In the genomic region with DNA sequence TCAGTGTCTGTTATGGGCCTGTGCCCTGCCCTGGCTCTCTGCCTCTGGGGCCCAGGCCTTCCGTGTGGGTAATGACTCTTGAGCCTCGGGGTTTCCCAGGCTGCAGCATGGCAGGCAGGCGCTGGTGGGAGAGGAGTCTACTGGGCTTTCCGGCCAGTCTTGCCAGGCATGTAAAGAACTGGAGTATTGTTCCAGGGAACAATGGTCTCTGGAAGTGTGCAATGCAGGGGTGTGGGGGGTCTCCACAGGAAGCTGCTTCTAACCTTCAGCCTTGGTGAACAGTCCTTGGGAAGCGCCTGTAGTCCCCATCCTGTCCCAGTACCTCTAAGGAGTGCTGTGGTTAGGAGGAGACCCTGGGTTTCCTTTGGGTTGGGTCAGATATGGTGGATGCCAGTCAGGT, we compare ENCODE assay signal across 8 mouse cellular contexts. TPM values are rescaled to one million over a fixed set of nuclear protein-coding genes. Genes with fewer than 3 reads are reported as not detected.
DNase-seq lines count a peak whose midpoint lies in the region; ATAC-seq lines count a peak whose summit lies in the region.

No protein-coding gene starts in this region.

- intact Hi-C loops in left cerebral cortex, postnatal 14 days (cut with DNase I), result loop anchor here (5.0 kb wide), 1 partner anchor 305 kb away; no protein-coding TSS in a partner anchor

- no peaks in the 10 kb centered on the region for H3K36me3 ChIP-seq in embryonic facial prominence, embryonic 12.5 days
- H3K36me3 ChIP-seq in hindbrain, embryonic 12.5 days, result no peaks in the 10 kb centered on the region

- H3K4me1 ChIP-seq in embryonic facial prominence, embryonic 12.5 days, result peaks cover 62% of the 10 kb centered on the region
- peaks cover 83% of the 10 kb centered on the region for H3K4me1 ChIP-seq in hindbrain, embryonic 12.5 days

- peak overlapping the region; percentile 92 for H3K4me2 ChIP-seq in embryonic facial prominence, embryonic 12.5 days (replicated peaks)
- H3K4me2 ChIP-seq in hindbrain, embryonic 12.5 days (replicated peaks), result peak overlapping the region; percentile 95

- peak overlapping the region; percentile 77 for H3K9ac ChIP-seq in embryonic facial prominence, embryonic 12.5 days
- peak overlapping the region; percentile 60 for H3K9ac ChIP-seq in hindbrain, embryonic 12.5 days

- peak overlapping the region; percentile 66 for H3K27ac ChIP-seq in embryonic facial prominence, embryonic 12.5 days
- H3K27ac ChIP-seq in hindbrain, embryonic 12.5 days, result no peak overlapping the region

- WGBS in embryonic facial prominence, embryonic 12.5 days, result 19% methylated on average over 5 of the region's 5 CpGs
- 27% methylated on average over 5 of the region's 5 CpGs for WGBS in hindbrain, embryonic 12.5 days

- peaks cover 28% of the 10 kb centered on the region for H3K27me3 ChIP-seq in embryonic facial prominence, embryonic 12.5 days
- H3K27me3 ChIP-seq in hindbrain, embryonic 12.5 days, result peaks cover 70% of the 10 kb centered on the region

- peak overlapping the region; percentile 50 for H3K4me3 ChIP-seq in embryonic facial prominence, embryonic 12.5 days
- peak overlapping the region; percentile 56 for H3K4me3 ChIP-seq in hindbrain, embryonic 12.5 days

- DNase-seq in embryo, embryonic 10.5 days (ENCODE audit: low spot score), result peak; percentile 24
- no peak for DNase-seq in embryo, embryonic 9.5 days (ENCODE audit: extremely low spot score)
- peak; percentile 53 to 68 for DNase-seq in lung, postnatal 4 days
- DNase-seq in left cerebral cortex, postnatal 14 days (ENCODE audit: low spot score in 2 of 2), result no peak
- DNase-seq in layer of hippocampus, adult 9-10 months (ENCODE audit: low spot score), result no peak

- H3K9me3 ChIP-seq in embryonic facial prominence, embryonic 12.5 days, result no peaks in the 10 kb centered on the region
- no peaks in the 10 kb centered on the region for H3K9me3 ChIP-seq in hindbrain, embryonic 12.5 days (replicated peaks)

- ATAC-seq in embryonic facial prominence, embryonic 12.5 days (ENCODE audit: insufficient number of reproducible peaks, insufficient read depth, low FRiP score, low TSS enrichment), result no peak
- ATAC-seq in hindbrain, embryonic 12.5 days (ENCODE audit: low FRiP score), result no peak
- no peak for ATAC-seq in frontal cortex, adult (ENCODE audit: low TSS enrichment)

RNA-seq across cellular contexts. Expression of a gene that starts 1.4 kb away (rescaled TPM):
- 5.0 and 5.6 TPM in 2 replicates for polyA plus RNA-seq in embryonic facial prominence, embryonic 12.5 days (2016; fragmentation: Nextera tagmentation; extraction: Ambion mirVana)
- polyA plus RNA-seq in hindbrain, embryonic 12.5 days (2016; fragmentation: Nextera tagmentation; extraction: Ambion mirVana), result 5.0 and 5.1 TPM in 2 replicates
- 1 to 10 TPM; 5.8 to 8.1 TPM for total RNA-seq in left cerebral cortex, postnatal 14 days (2021)

RNA-seq across cellular contexts. Expression of a gene that starts 40.9 kb away (rescaled TPM):
- polyA plus RNA-seq in embryonic facial prominence, embryonic 12.5 days (2016; fragmentation: Nextera tagmentation; extraction: Ambion mirVana), result 1.3 and 1.5 TPM in 2 replicates
- 0.66 and 1.2 TPM in 2 replicates for polyA plus RNA-seq in hindbrain, embryonic 12.5 days (2016; fragmentation: Nextera tagmentation; extraction: Ambion mirVana)
- total RNA-seq in left cerebral cortex, postnatal 14 days (2021), result 1 to 10 TPM; 1.9 to 4.7 TPM

Comparison
In these comparisons a context has a peak if more than half of its experiments do, and no peak if none do; other contexts are left out.
1. DNase-seq: peak in embryo, embryonic 10.5 days (single experiment) and lung, postnatal 4 days (2 of 2); none in embryo, embryonic 9.5 days (single experiment), left cerebral cortex, postnatal 14 days (0 of 2) and layer of hippocampus, adult 9-10 months (single experiment).